Mouse (Mus musculus) limb, embryonic 15.5 days (tissue): ENCODE measurements around the gene Cyp2b9. TPM values are rescaled to one million over a fixed set of nuclear protein-coding genes. Genes with fewer than 3 reads are reported as not detected.
"Not testable (repeated sequence)": the region's sequence is repeated elsewhere in the genome, so short reads cannot be mapped to it uniquely, and the experiment has no call there.

ENCODE experiments used
- ATAC-seq: fragments of 200-750 bp; cut with Nextera tagmentation; 2 replicates; pipeline ENCODE4 v1.8.0; 2017; ENCODE audit warnings: low read depth, moderate TSS enrichment; ENCODE audit not compliant: insufficient number of reproducible peaks, low FRiP score, low TSS enrichment
- H3K27ac ChIP-seq: fragments of 300-500 bp; sonication (generic); 2 replicates; pipeline ENCODE4 v1.5.1; 2015; ENCODE audit warnings: moderate library complexity, mild to moderate bottlenecking, inconsistent platforms
- H3K27me3 ChIP-seq: fragments of 300-500 bp; sonication (generic); 2 replicates; pipeline ENCODE4 v1.6.1; 2015; ENCODE audit warnings: inconsistent platforms
- H3K36me3 ChIP-seq: fragments of 300-500 bp; sonication (generic); 2 replicates; pipeline ENCODE4 v1.6.1; 2015; ENCODE audit warnings: inconsistent platforms
- H3K4me1 ChIP-seq: fragments of 300-500 bp; sonication (generic); 2 replicates; pipeline ENCODE4 v1.6.1; 2015; ENCODE audit warnings: inconsistent platforms
- H3K4me2 ChIP-seq: fragments of 300-500 bp; sonication (generic); 2 replicates; pipeline ENCODE4 v1.6.1; 2015; ENCODE audit warnings: mild to moderate bottlenecking, inconsistent platforms
- H3K4me3 ChIP-seq: fragments of 300-500 bp; sonication (generic); 2 replicates; pipeline ENCODE4 v1.5.1; 2015; ENCODE audit warnings: mild to moderate bottlenecking, inconsistent platforms
- H3K9ac ChIP-seq: fragments of 300-500 bp; sonication (generic); 2 replicates; pipeline ENCODE4 v1.6.1; 2015; ENCODE audit warnings: inconsistent platforms
- H3K9me3 ChIP-seq: fragments of 300-500 bp; sonication (generic); 2 replicates; pipeline ENCODE4 v1.6.1; 2016; ENCODE audit warnings: inconsistent platforms
- WGBS: fragments of 180-500 bp; shearing (Covaris S2); methylation state at CpG from one replicate; pipeline ENCODE4 v1.1.7; 2015; 5-methylcytosine and 5-hydroxymethylcytosine counted together
- polyA plus RNA-seq: library from polyadenylated mRNA; unstranded; fragments of >200 nt; fragmentation: Nextera tagmentation; extraction: Ambion mirVana; gene quantifications from 2 replicates; pipeline ENCODE4 v1.2.1, GENCODE M21; 2015

The Cyp2b9 gene
- polyA plus RNA-seq, result not detected in 2 replicates

DNA sequence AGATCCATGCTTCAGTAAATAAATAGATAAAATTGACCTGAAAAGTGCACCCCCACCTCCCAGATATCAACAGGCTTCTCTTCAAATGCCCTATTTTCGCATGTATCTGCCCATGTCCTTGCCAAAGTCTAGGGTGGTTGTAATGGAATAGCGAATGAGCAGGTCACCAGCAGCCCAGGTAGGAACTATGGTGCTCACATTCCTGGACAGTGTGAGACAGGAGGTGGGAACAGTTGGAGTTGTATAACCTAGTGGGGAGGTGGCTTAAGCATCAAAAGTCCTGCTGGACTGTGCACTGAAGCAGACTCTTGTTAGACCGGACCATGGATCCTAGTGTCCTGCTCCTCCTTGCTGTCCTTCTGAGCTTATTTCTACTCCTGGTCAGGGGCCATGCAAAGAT, at the start of gene Cyp2b9:
Gene Cyp2b9 (plus strand): TSS at position 301 of the 400 bp plus-strand sequence.
- not testable (repeated sequence) for H3K9me3 ChIP-seq, H3K4me3 ChIP-seq, H3K4me2 ChIP-seq, H3K27me3 ChIP-seq, H3K36me3 ChIP-seq, H3K27ac ChIP-seq, H3K4me1 ChIP-seq, H3K9ac ChIP-seq, ATAC-seq
- 71% methylated on average over 2 of the region's 3 CpGs for WGBS

DNA sequence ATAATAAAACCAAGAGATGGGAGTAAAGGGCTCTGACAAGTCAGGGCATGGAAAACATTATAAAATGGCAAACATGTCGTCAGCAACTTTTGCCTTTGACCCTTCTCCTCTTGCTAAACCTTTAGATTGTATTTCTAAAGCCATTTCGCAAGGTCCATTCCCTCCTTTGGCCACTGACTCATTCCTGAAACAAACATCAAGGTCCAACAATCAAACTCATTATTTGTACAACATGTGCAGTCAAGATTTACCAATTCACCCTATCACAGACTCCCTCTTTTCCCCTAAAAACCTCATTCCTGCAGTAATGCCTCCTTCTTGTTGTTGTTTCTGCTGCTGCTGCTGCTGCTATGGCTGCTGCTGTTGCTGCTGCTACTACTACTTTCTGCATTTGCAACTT, 33.6 kb upstream of the Cyp2b9 start:
- H3K9me3 ChIP-seq, ATAC-seq, H3K4me2 ChIP-seq, H3K4me1 ChIP-seq, H3K27me3 ChIP-seq, H3K36me3 ChIP-seq, H3K27ac ChIP-seq, H3K4me3 ChIP-seq, H3K9ac ChIP-seq: not testable (repeated sequence)
- WGBS, result no CpG with 5 or more reads among the region's 2 CpGs

DNA sequence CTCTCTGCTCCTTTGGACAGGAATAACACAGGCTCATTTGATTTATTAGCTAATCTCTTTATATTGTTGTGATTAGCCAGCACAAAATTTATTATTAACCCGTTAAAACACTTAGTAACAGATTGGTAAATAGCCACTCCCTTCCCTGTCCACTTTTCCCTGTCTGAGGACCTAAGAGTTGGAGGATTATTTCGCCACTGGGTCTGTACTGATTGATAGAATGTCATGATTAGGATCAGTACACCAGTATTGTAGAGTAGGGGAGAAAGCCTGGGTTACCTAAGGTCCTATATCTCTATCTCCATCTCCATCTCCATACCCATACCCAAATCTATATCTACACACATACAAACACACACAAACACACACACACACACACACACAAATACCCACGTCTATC, 29.6 kb upstream of the Cyp2b9 start:
- ATAC-seq, H3K9ac ChIP-seq, H3K4me3 ChIP-seq, H3K4me1 ChIP-seq, H3K4me2 ChIP-seq, H3K36me3 ChIP-seq, H3K9me3 ChIP-seq, H3K27ac ChIP-seq, H3K27me3 ChIP-seq: not testable (repeated sequence)
- 50% methylated on average over 1 of the region's 3 CpGs for WGBS

DNA sequence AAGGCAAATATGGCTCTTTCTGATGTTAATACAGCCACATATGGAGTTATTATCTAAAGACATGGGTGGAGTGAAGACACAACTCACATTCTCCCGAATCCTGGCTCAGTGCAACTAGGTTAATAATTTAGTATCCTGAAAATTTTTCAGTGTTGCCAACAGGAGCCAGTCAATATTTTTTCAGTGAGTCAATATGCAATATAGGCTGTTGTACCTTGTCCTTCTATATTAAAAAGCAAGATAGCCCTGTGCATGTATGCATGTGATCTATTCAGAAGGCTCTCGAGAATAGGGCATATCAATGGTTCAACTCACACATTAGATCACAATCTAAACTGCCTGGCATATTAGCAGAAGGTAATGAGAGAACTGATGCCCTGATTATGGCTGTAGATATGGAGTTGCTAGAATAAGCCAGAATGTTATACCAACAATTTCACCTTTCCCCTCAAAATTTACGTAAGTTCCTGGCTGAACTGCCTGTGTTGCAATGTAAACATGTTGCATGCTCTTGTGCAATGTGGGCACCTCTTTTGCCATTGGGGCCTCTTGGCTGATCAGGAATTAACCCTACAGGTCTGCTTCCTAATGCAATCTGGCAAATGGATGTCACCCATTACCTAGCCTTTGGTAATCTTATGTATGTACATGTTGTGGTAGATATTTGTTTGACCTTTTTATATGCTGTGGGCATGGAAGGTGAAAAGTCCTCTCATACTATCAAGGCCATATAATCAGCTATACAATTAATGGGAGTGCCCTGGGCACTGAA, 4.3 kb upstream of the Cyp2b9 start:
- H3K9ac ChIP-seq, H3K4me2 ChIP-seq, H3K9me3 ChIP-seq, H3K4me3 ChIP-seq, H3K27ac ChIP-seq, ATAC-seq, H3K27me3 ChIP-seq, H3K36me3 ChIP-seq, H3K4me1 ChIP-seq: not testable (repeated sequence)
- WGBS, result 75% methylated on average over 3 of the region's 3 CpGs

DNA sequence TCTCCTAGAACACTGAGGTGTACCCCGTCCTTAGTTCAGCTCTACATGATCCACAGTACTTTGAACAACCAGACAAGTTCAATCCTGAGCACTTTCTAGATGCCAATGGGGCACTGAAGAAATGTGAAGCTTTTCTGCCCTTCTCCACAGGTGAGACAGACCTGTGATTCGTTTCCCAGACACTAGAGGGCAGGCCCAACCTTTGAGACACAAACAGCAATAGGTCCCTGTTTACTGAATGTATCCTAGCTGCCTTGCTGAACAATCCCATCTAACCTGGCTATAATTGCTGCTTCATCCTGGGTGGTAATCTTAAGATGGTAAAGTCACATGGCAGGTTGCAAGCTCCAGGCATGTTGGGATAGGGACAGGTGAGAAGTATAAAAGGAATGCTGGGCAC, 27.9 kb downstream of the Cyp2b9 start:
- Histone ChIP-seq H3K36me3 (no peaks in the 10 kb centered on the region), H3K4me2 (no peak overlapping the region), H3K4me1 (no peaks in the 10 kb centered on the region), H3K27ac (no peak overlapping the region), H3K27me3 (no peaks in the 10 kb centered on the region), H3K4me3 (no peak overlapping the region), H3K9me3 (no peaks in the 10 kb centered on the region), H3K9ac (no peak overlapping the region)
- ATAC-seq, result no peak
- 23% methylated on average over 2 of the region's 2 CpGs for WGBS

DNA sequence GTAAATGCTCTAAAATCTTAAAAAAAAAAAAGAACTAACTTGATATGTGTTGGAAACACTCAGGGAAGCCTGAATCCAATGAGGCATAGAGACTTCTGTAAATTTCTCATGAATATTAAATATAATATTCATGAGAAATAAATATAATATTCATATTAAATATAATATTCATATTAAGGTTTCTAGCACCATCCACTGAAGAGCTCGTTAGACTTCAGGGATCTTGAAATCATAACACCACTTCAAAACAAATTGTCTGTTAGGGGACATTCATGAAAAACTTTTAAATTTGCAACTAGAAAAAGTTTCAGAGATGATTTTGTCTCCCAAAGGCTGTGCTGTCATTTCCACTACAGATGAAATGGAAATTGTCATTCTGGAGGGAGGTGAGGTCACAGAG, 86.8 kb downstream of the Cyp2b9 start, which contains the start of gene Vmn1r184:
Gene Vmn1r184 (plus strand): TSS at position 301 of the 400 bp plus-strand sequence.
- H3K36me3 ChIP-seq, H3K27ac ChIP-seq, H3K4me2 ChIP-seq, H3K4me1 ChIP-seq, H3K9ac ChIP-seq, H3K9me3 ChIP-seq, ATAC-seq, H3K27me3 ChIP-seq, H3K4me3 ChIP-seq: not testable (repeated sequence)
- WGBS, result 75% methylated on average over 1 of the region's 1 CpGs

Other genes starting within 250 kb of the Cyp2b9 start
- not detected in 2 replicates for gene Cyp2b13, start 111.9 kb upstream of the Cyp2b9 start, polyA plus RNA-seq
- not detected in 2 replicates for gene Vmn1r184, start 86.9 kb downstream of the Cyp2b9 start, polyA plus RNA-seq
- gene Cyp2a4, start 133.8 kb downstream of the Cyp2b9 start, polyA plus RNA-seq, result not detected in 2 replicates
- not detected in 2 replicates for gene Nlrp9c, start 230.3 kb downstream of the Cyp2b9 start, polyA plus RNA-seq